Mouse (Mus musculus): ENCODE data around the gene Gm20388. TPM values are rescaled to one million over a fixed set of nuclear protein-coding genes. Genes with fewer than 3 reads are reported as not detected.

The Gm20388 gene
- polyA plus RNA-seq, 1 experiment from 2014 or later = 7.4 TPM

- Histone ChIP-seq H3K4me2 (no peak overlapping the region), H3K27ac (no peak overlapping the region), H3K9me3 (replicated peaks) (no peaks in the 10 kb centered on the region), H3K27me3 (no peaks in the 10 kb centered on the region), H3K9ac (no peak overlapping the region), H3K4me1 (peaks cover 94% of the 10 kb centered on the region), H3K4me3 (replicated peaks) (no peak overlapping the region), H3K36me3 (peaks cover 16% of the 10 kb centered on the region)
- WGBS = 75% methylated on average over 11 of the region's 11 CpGs
- no peak for ATAC-seq (replicated peaks; ENCODE audit: low FRiP score)
These were observed 640.5 kb downstream of the Gm20388 start for GRCm38 (mm10) chr8:120550937-120551676.

- peaks cover 16% of the 10 kb centered on the region for H3K36me3 ChIP-seq
- no peak overlapping the region for H3K4me3 ChIP-seq (replicated peaks)
- no peak overlapping the region for H3K27ac ChIP-seq
- H3K9me3 ChIP-seq (replicated peaks) = no peaks in the 10 kb centered on the region
- WGBS = 86% methylated on average over 3 of the region's 3 CpGs
- H3K4me1 ChIP-seq = peaks cover 94% of the 10 kb centered on the region
- no peak for ATAC-seq (replicated peaks; ENCODE audit: low FRiP score)
- no peaks in the 10 kb centered on the region for H3K27me3 ChIP-seq
- H3K9ac ChIP-seq = no peak overlapping the region
- no peak overlapping the region for H3K4me2 ChIP-seq
These were observed 641.0 kb downstream of the Gm20388 start for GRCm38 (mm10) chr8:120551677-120551980.

GRCm38 (mm10) chr8:120552509-120552908, 641.9 kb downstream of the Gm20388 start:
- Histone ChIP-seq H3K4me2 (no peak overlapping the region), H3K4me3 (replicated peaks) (no peak overlapping the region), H3K27ac (no peak overlapping the region), H3K4me1 (peaks cover 94% of the 10 kb centered on the region), H3K9me3 (replicated peaks) (no peaks in the 10 kb centered on the region), H3K9ac (no peak overlapping the region), H3K27me3 (no peaks in the 10 kb centered on the region), H3K36me3 (peaks cover 16% of the 10 kb centered on the region)
- 85% methylated on average over 11 of the region's 11 CpGs for WGBS
- no peak for ATAC-seq (replicated peaks; ENCODE audit: low FRiP score)

- H3K36me3 ChIP-seq = peaks cover 16% of the 10 kb centered on the region
- no peak overlapping the region for H3K4me2 ChIP-seq
- H3K9ac ChIP-seq = no peak overlapping the region
- ATAC-seq (replicated peaks; ENCODE audit: low FRiP score) = no peak
- 90% methylated on average over 24 of the region's 24 CpGs for WGBS
- H3K27me3 ChIP-seq = no peaks in the 10 kb centered on the region
- no peaks in the 10 kb centered on the region for H3K9me3 ChIP-seq (replicated peaks)
- H3K4me3 ChIP-seq (replicated peaks) = no peak overlapping the region
- H3K27ac ChIP-seq = no peak overlapping the region
- peaks cover 94% of the 10 kb centered on the region for H3K4me1 ChIP-seq
These were observed 642.9 kb downstream of the Gm20388 start for GRCm38 (mm10) chr8:120553441-120554123.

GRCm38 (mm10) chr8:120554466-120555039, 643.9 kb downstream of the Gm20388 start:
- H3K9me3 ChIP-seq (replicated peaks) = no peaks in the 10 kb centered on the region
- H3K27ac ChIP-seq = no peak overlapping the region
- H3K36me3 ChIP-seq = peaks cover 16% of the 10 kb centered on the region
- no peak overlapping the region for H3K4me3 ChIP-seq (replicated peaks)
- ATAC-seq (replicated peaks; ENCODE audit: low FRiP score) = no peak
- no peaks in the 10 kb centered on the region for H3K27me3 ChIP-seq
- no peak overlapping the region for H3K9ac ChIP-seq
- 94% methylated on average over 18 of the region's 18 CpGs for WGBS
- H3K4me1 ChIP-seq = peaks cover 94% of the 10 kb centered on the region
- no peak overlapping the region for H3K4me2 ChIP-seq

GRCm38 (mm10) chr8:120556198-120556892, 645.7 kb downstream of the Gm20388 start:
- no peak for ATAC-seq (replicated peaks; ENCODE audit: low FRiP score)
- Histone ChIP-seq H3K4me3 (replicated peaks) (no peak overlapping the region), H3K27ac (no peak overlapping the region), H3K4me2 (no peak overlapping the region), H3K36me3 (peaks cover 16% of the 10 kb centered on the region), H3K9ac (no peak overlapping the region), H3K27me3 (no peaks in the 10 kb centered on the region), H3K4me1 (peaks cover 93% of the 10 kb centered on the region), H3K9me3 (replicated peaks) (no peaks in the 10 kb centered on the region)
- 66% methylated on average over 20 of the region's 20 CpGs for WGBS

GRCm38 (mm10) chr8:120557170-120557965, 646.7 kb downstream of the Gm20388 start:
- Histone ChIP-seq H3K9me3 (replicated peaks) (no peaks in the 10 kb centered on the region), H3K4me3 (replicated peaks) (no peak overlapping the region), H3K4me2 (no peak overlapping the region), H3K27ac (0 out of 2 replicates have a peak overlapping the region, but pooled peaks have one; percentile 7), H3K27me3 (no peaks in the 10 kb centered on the region), H3K9ac (no peak overlapping the region), H3K36me3 (peaks cover 16% of the 10 kb centered on the region), H3K4me1 (peaks cover 93% of the 10 kb centered on the region)
- ATAC-seq (replicated peaks; ENCODE audit: low FRiP score) = no peak
- WGBS = 62% methylated on average over 15 of the region's 15 CpGs

GRCm38 (mm10) chr8:120558162-120558561, 647.5 kb downstream of the Gm20388 start:
- Histone ChIP-seq H3K27me3 (no peaks in the 10 kb centered on the region), H3K36me3 (peaks cover 16% of the 10 kb centered on the region), H3K4me2 (no peak overlapping the region), H3K9ac (no peak overlapping the region), H3K4me3 (replicated peaks) (no peak overlapping the region), H3K4me1 (peaks cover 95% of the 10 kb centered on the region), H3K27ac (no peak overlapping the region), H3K9me3 (replicated peaks) (no peaks in the 10 kb centered on the region)
- 59% methylated on average over 4 of the region's 4 CpGs for WGBS
- ATAC-seq (replicated peaks; ENCODE audit: low FRiP score) = no peak

- Histone ChIP-seq H3K36me3 (peaks cover 6% of the 10 kb centered on the region), H3K27ac (no peak overlapping the region), H3K9ac (no peak overlapping the region), H3K9me3 (replicated peaks) (no peaks in the 10 kb centered on the region), H3K4me1 (peaks cover 99% of the 10 kb centered on the region), H3K27me3 (no peaks in the 10 kb centered on the region), H3K4me3 (replicated peaks) (no peak overlapping the region), H3K4me2 (no peak overlapping the region)
- 44% methylated on average over 11 of the region's 11 CpGs for WGBS
- ATAC-seq (replicated peaks; ENCODE audit: low FRiP score) = no peak
These were observed 649.0 kb downstream of the Gm20388 start for GRCm38 (mm10) chr8:120559654-120560053.

- 72% methylated on average over 5 of the region's 5 CpGs for WGBS
- Histone ChIP-seq H3K27me3 (no peaks in the 10 kb centered on the region), H3K4me2 (no peak overlapping the region), H3K4me1 (peaks cover 99% of the 10 kb centered on the region), H3K9me3 (replicated peaks) (no peaks in the 10 kb centered on the region), H3K27ac (no peak overlapping the region), H3K36me3 (no peaks in the 10 kb centered on the region), H3K4me3 (replicated peaks) (no peak overlapping the region), H3K9ac (no peak overlapping the region)
- no peak for ATAC-seq (replicated peaks; ENCODE audit: low FRiP score)
These were observed 649.9 kb downstream of the Gm20388 start for GRCm38 (mm10) chr8:120560535-120560934.

GRCm38 (mm10) chr8:120561539-120562435, 651.1 kb downstream of the Gm20388 start:
- no peak for ATAC-seq (replicated peaks; ENCODE audit: low FRiP score)
- Histone ChIP-seq H3K4me2 (no peak overlapping the region), H3K27ac (0 out of 2 replicates have a peak overlapping the region, but pooled peaks have one; percentile 88), H3K36me3 (peaks cover 9% of the 10 kb centered on the region), H3K9me3 (replicated peaks) (no peaks in the 10 kb centered on the region), H3K4me1 (peaks cover 89% of the 10 kb centered on the region), H3K4me3 (replicated peaks) (no peak overlapping the region), H3K27me3 (no peaks in the 10 kb centered on the region), H3K9ac (no peak overlapping the region)
- WGBS = 80% methylated on average over 22 of the region's 22 CpGs
